Comparison of ENCODE assay signal across 9 mouse cellular contexts in genomic region chr3:123335480-123335879, GRCm38 (mm10). TPM values are rescaled to one million over a fixed set of nuclear protein-coding genes. Genes with fewer than 3 reads are reported as not detected.
A peak's percentile ranks its signal among the peaks of the same experiment; 100 is the strongest.
DNase-seq lines count a peak whose midpoint lies in the region; ATAC-seq lines count a peak whose summit lies in the region.
"Had no signal": no experiment of that assay in that cellular context is flagged by ENCODE, and none has a peak within 500 bp of the region (broad histone marks: within the 10 kb centered on the region; RNA-seq: fewer than 3 reads in every experiment).

No protein-coding gene starts in this region.

- H3K4me3 ChIP-seq in midbrain, embryonic 14.5 days (replicated peaks; ENCODE audit: low read depth, low read length), result no peak overlapping the region
- no peak overlapping the region for H3K4me3 ChIP-seq in midbrain, embryonic 10.5 days
- no peak overlapping the region for H3K4me3 ChIP-seq in kidney, embryonic 16.5 days (ENCODE audit: low read length)
- H3K4me3 ChIP-seq in stomach, embryonic 14.5 days (ENCODE audit: low read depth, low read length), result no peak overlapping the region
- H3K4me3 ChIP-seq: liver, embryonic 12.5 days had no signal

- no peak overlapping the region for H3K9ac ChIP-seq in midbrain, embryonic 14.5 days (replicated peaks; ENCODE audit: low read length)
- H3K9ac ChIP-seq in kidney, embryonic 16.5 days (replicated peaks; ENCODE audit: low read length), result no peak overlapping the region
- no peak overlapping the region for H3K9ac ChIP-seq in stomach, embryonic 14.5 days (replicated peaks; ENCODE audit: low read depth, low read length)
- H3K9ac ChIP-seq: liver, embryonic 12.5 days had no signal

- no peaks in the 10 kb centered on the region for H3K4me1 ChIP-seq in midbrain, embryonic 14.5 days (ENCODE audit: control insufficient read depth, insufficient read depth, low read length)
- no peaks in the 10 kb centered on the region for H3K4me1 ChIP-seq in midbrain, embryonic 10.5 days
- H3K4me1 ChIP-seq in kidney, embryonic 16.5 days (ENCODE audit: insufficient read depth, low read length), result peaks cover 37% of the 10 kb centered on the region; the same call in 1 of the 2 replicates
- peaks cover 43% of the 10 kb centered on the region for H3K4me1 ChIP-seq in stomach, embryonic 14.5 days (ENCODE audit: control insufficient read depth, insufficient read depth, low read length)

- no peak overlapping the region for H3K4me2 ChIP-seq in midbrain, embryonic 14.5 days (ENCODE audit: low read length)
- no peak overlapping the region for H3K4me2 ChIP-seq in kidney, embryonic 16.5 days (replicated peaks; ENCODE audit: low read depth, low read length)
- no peak overlapping the region for H3K4me2 ChIP-seq in stomach, embryonic 14.5 days (replicated peaks; ENCODE audit: low read depth, low read length)
- H3K4me2 ChIP-seq: liver, embryonic 12.5 days had no signal

- no peaks in the 10 kb centered on the region for H3K9me3 ChIP-seq in midbrain, embryonic 14.5 days (ENCODE audit: control insufficient read depth, low read length)
- H3K9me3 ChIP-seq in midbrain, embryonic 10.5 days (replicated peaks), result no peaks in the 10 kb centered on the region
- H3K9me3 ChIP-seq in kidney, embryonic 16.5 days (ENCODE audit: low read length), result no peaks in the 10 kb centered on the region
- no peaks in the 10 kb centered on the region for H3K9me3 ChIP-seq in stomach, embryonic 14.5 days (ENCODE audit: control insufficient read depth, low read depth, low read length)
- H3K9me3 ChIP-seq: liver, embryonic 12.5 days had no signal

- no peak for ATAC-seq in midbrain, embryonic 14.5 days (ENCODE audit: low FRiP score, low TSS enrichment)
- ATAC-seq in kidney, embryonic 16.5 days (ENCODE audit: low FRiP score, low TSS enrichment), result peak; percentile 73
- peak; percentile 72 for ATAC-seq in stomach, embryonic 14.5 days (ENCODE audit: insufficient number of reproducible peaks, insufficient read depth, low FRiP score, low read depth)
- ATAC-seq: liver, embryonic 12.5 days had no signal

- 79% methylated on average over 3 of the region's 3 CpGs for WGBS in midbrain, embryonic 14.5 days
- WGBS in midbrain, embryonic 10.5 days, result 92% methylated on average over 3 of the region's 3 CpGs
- 46% methylated on average over 3 of the region's 3 CpGs for WGBS in kidney, embryonic 16.5 days
- WGBS in stomach, embryonic 14.5 days, result 7% methylated on average over 3 of the region's 3 CpGs

- no peaks in the 10 kb centered on the region for H3K27me3 ChIP-seq in midbrain, embryonic 14.5 days (ENCODE audit: control insufficient read depth, insufficient read depth, low read length)
- no peaks in the 10 kb centered on the region for H3K27me3 ChIP-seq in midbrain, embryonic 10.5 days (ENCODE audit: low read depth, poor library complexity, severe bottlenecking)
- H3K27me3 ChIP-seq in kidney, embryonic 16.5 days (ENCODE audit: insufficient read depth, low read length), result no peaks in the 10 kb centered on the region
- no peaks in the 10 kb centered on the region for H3K27me3 ChIP-seq in stomach, embryonic 14.5 days (ENCODE audit: control insufficient read depth, insufficient read depth, low read length)
- H3K27me3 ChIP-seq: liver, embryonic 12.5 days had no signal

- H3K36me3 ChIP-seq in midbrain, embryonic 14.5 days (ENCODE audit: control insufficient read depth, insufficient read depth, low read length), result no peaks in the 10 kb centered on the region
- H3K36me3 ChIP-seq in midbrain, embryonic 10.5 days, result no peaks in the 10 kb centered on the region
- H3K36me3 ChIP-seq in kidney, embryonic 16.5 days (ENCODE audit: insufficient read depth, low read length), result peaks cover 18% of the 10 kb centered on the region; the same call in 1 of the 2 replicates
- H3K36me3 ChIP-seq in stomach, embryonic 14.5 days (ENCODE audit: control insufficient read depth, insufficient read depth, low read length), result peaks cover 5% of the 10 kb centered on the region; the same call in 1 of the 2 replicates

- H3K27ac ChIP-seq in midbrain, embryonic 14.5 days (replicated peaks; ENCODE audit: low read depth, low read length), result no peak overlapping the region
- no peak overlapping the region for H3K27ac ChIP-seq in midbrain, embryonic 10.5 days (replicated peaks)
- H3K27ac ChIP-seq in kidney, embryonic 16.5 days (ENCODE audit: low read length), result no peak overlapping the region; the same call in 1 of the 2 replicates
- peak overlapping the region; percentile 89 for H3K27ac ChIP-seq in stomach, embryonic 14.5 days (ENCODE audit: low read length)

- peak; percentile 49 for DNase-seq in midbrain, embryonic 14.5 days
- no peak for DNase-seq in midbrain, embryonic 10.5 days (ENCODE audit: low spot score)
- DNase-seq in forelimb bud, embryonic 11.5 days (ENCODE audit: low read depth, low spot score), result peak; percentile 52
- DNase-seq in layer of hippocampus, postnatal 10 days (ENCODE audit: low spot score in 2 of 2), result no peak
- DNase-seq in thymus, postnatal 0 days (ENCODE audit: low spot score), result no peak
- DNase-seq: gastrocnemius, postnatal 36 days had no signal

RNA-seq across cellular contexts. Expression of gene Mettl14, which starts 50.4 kb away (rescaled TPM):
- 14.6 and 20.4 TPM in 2 replicates for polyA plus RNA-seq in midbrain, embryonic 14.5 days (2014; fragmentation: Nextera tagmentation; extraction: Ambion mirVana)
- 36.3 and 38.6 TPM in 2 replicates for polyA plus RNA-seq in midbrain, embryonic 10.5 days (2016; fragmentation: Nextera tagmentation; extraction: Ambion mirVana)
- 29.5 and 30.7 TPM in 2 replicates for polyA plus RNA-seq in kidney, embryonic 16.5 days (2015; fragmentation: Nextera tagmentation; extraction: Ambion mirVana)
- 21.3 and 22.0 TPM in 2 replicates for polyA plus RNA-seq in stomach, embryonic 14.5 days (2014; fragmentation: Nextera tagmentation; extraction: Ambion mirVana)
- total RNA-seq in layer of hippocampus, postnatal 10 days (2021), result 10 to 100 TPM; 15.3 to 16.0 TPM
- polyA plus RNA-seq in thymus, postnatal 0 days (2015; fragmentation: Nextera tagmentation; extraction: Ambion mirVana), result 24.8 and 26.5 TPM in 2 replicates

Comparison
In these comparisons a context has a peak if more than half of its experiments do, and no peak if none do; other contexts are left out.
1. DNase-seq: peak in midbrain, embryonic 14.5 days (single experiment) and forelimb bud, embryonic 11.5 days (single experiment); none in midbrain, embryonic 10.5 days (single experiment), layer of hippocampus, postnatal 10 days (0 of 2) and thymus, postnatal 0 days (single experiment).